Comparison of ENCODE assay signal across 12 mouse cellular contexts in genomic region chr7:83746107-83746687, GRCm38 (mm10). TPM values are rescaled to one million over a fixed set of nuclear protein-coding genes. Genes with fewer than 3 reads are reported as not detected.
DNase-seq lines count a peak whose midpoint lies in the region; ATAC-seq and TF ChIP-seq lines count a peak whose summit lies in the region.
"Had no signal": no experiment of that assay in that cellular context is flagged by ENCODE, and none has a peak within 500 bp of the region (broad histone marks: within the 10 kb centered on the region; RNA-seq: fewer than 3 reads in every experiment).

No protein-coding gene starts in this region.

- TF ChIP-seq CTCF in kidney, postnatal 0 days (IDR thresholded peaks at IDR 0.05; ENCODE audit: low read depth), result no peak
- no peak for TF ChIP-seq CTCF in heart, postnatal 0 days (IDR thresholded peaks at IDR 0.05; ENCODE audit: low read depth)

- TF ChIP-seq EP300 in heart, postnatal 0 days (IDR thresholded peaks at IDR 0.05; ENCODE audit: low read depth), result no peak

- peak; percentile 9 for DNase-seq in cerebellum, adult 11-12 months
- no peak for DNase-seq in cerebellum, adult 8-10 months
- no peak for DNase-seq in kidney, postnatal 0 days (ENCODE audit: low spot score)
- DNase-seq in heart, postnatal 0 days (ENCODE audit: low spot score), result no peak
- DNase-seq in thymus, adult 18-20 months, result no peak
- no peak for DNase-seq in ovary, postnatal 14 days (ENCODE audit: low spot score)
- DNase-seq: gastrocnemius, postnatal 10 days; kidney, postnatal 36 days; liver, embryonic 13.5 days had no signal

- no peak overlapping the region for H3K27ac ChIP-seq in kidney, postnatal 0 days
- no peak overlapping the region for H3K27ac ChIP-seq in kidney, embryonic 14.5 days (ENCODE audit: low read depth, low read length)
- peak overlapping the region; percentile 50 for H3K27ac ChIP-seq in heart, postnatal 0 days (ENCODE audit: low read depth)
- no peak overlapping the region for H3K27ac ChIP-seq in midbrain, embryonic 16.5 days (ENCODE audit: low read length)
- H3K27ac ChIP-seq: liver, embryonic 13.5 days had no signal

- no peak overlapping the region for H3K4me3 ChIP-seq in kidney, postnatal 0 days (replicated peaks; ENCODE audit: low read depth, low read length)
- H3K4me3 ChIP-seq in kidney, embryonic 14.5 days (ENCODE audit: low read length), result no peak overlapping the region
- H3K4me3 ChIP-seq in heart, postnatal 0 days (ENCODE audit: low read depth, low read length), result peak overlapping the region; percentile 26; the same call in 1 of the 2 replicates
- no peak overlapping the region for H3K4me3 ChIP-seq in midbrain, embryonic 16.5 days (ENCODE audit: low read depth, low read length)
- H3K4me3 ChIP-seq: liver, embryonic 13.5 days had no signal

- no peaks in the 10 kb centered on the region for H3K4me1 ChIP-seq in kidney, postnatal 0 days (replicated peaks; ENCODE audit: insufficient read depth, low read length)
- no peaks in the 10 kb centered on the region for H3K4me1 ChIP-seq in kidney, embryonic 14.5 days (ENCODE audit: control insufficient read depth, insufficient read depth, low read length)
- H3K4me1 ChIP-seq in heart, postnatal 0 days (ENCODE audit: control insufficient read depth, insufficient read depth), result peaks cover 4% of the 10 kb centered on the region; the same call in 1 of the 2 replicates
- peaks cover 6% of the 10 kb centered on the region; the same call in 1 of the 2 replicates for H3K4me1 ChIP-seq in midbrain, embryonic 16.5 days (ENCODE audit: control insufficient read depth, insufficient read depth, low read length)
- H3K4me1 ChIP-seq: liver, embryonic 13.5 days had no signal

- no peaks in the 10 kb centered on the region for H3K27me3 ChIP-seq in kidney, postnatal 0 days (ENCODE audit: insufficient read depth, low read length)
- H3K27me3 ChIP-seq in kidney, embryonic 14.5 days (ENCODE audit: control insufficient read depth, insufficient read depth, low read length), result no peaks in the 10 kb centered on the region
- 0 out of 2 replicates have a peak, but pooled peaks cover 4% of the 10 kb centered on the region for H3K27me3 ChIP-seq in heart, postnatal 0 days (ENCODE audit: control insufficient read depth, insufficient read depth, low read length)
- no peaks in the 10 kb centered on the region for H3K27me3 ChIP-seq in midbrain, embryonic 16.5 days (ENCODE audit: control insufficient read depth, insufficient read depth, low read depth, low read length)
- H3K27me3 ChIP-seq: liver, embryonic 13.5 days had no signal

- H3K4me2 ChIP-seq in kidney, postnatal 0 days (ENCODE audit: low read length), result peak overlapping the region; percentile 21; the same call in 1 of the 2 replicates
- H3K4me2 ChIP-seq in kidney, embryonic 14.5 days (replicated peaks; ENCODE audit: low read depth, low read length), result no peak overlapping the region
- peak overlapping the region; percentile 47 for H3K4me2 ChIP-seq in heart, postnatal 0 days (ENCODE audit: low read depth, low read length)
- H3K4me2 ChIP-seq in midbrain, embryonic 16.5 days (ENCODE audit: low read length), result peak overlapping the region; percentile 6; the same call in 1 of the 2 replicates
- H3K4me2 ChIP-seq: liver, embryonic 13.5 days had no signal

- no peaks in the 10 kb centered on the region for H3K9me3 ChIP-seq in kidney, postnatal 0 days (replicated peaks; ENCODE audit: low read length)
- no peaks in the 10 kb centered on the region for H3K9me3 ChIP-seq in kidney, embryonic 14.5 days (ENCODE audit: control insufficient read depth, low read length)
- H3K9me3 ChIP-seq in heart, postnatal 0 days (replicated peaks; ENCODE audit: control insufficient read depth, low read length), result no peaks in the 10 kb centered on the region
- no peaks in the 10 kb centered on the region for H3K9me3 ChIP-seq in midbrain, embryonic 16.5 days (replicated peaks; ENCODE audit: control insufficient read depth, low read length, poor library complexity, severe bottlenecking)
- H3K9me3 ChIP-seq: liver, embryonic 13.5 days had no signal

- no peak for ATAC-seq in kidney, postnatal 0 days (replicated peaks; ENCODE audit: low FRiP score, low read depth)
- ATAC-seq in kidney, embryonic 14.5 days (ENCODE audit: low FRiP score, low TSS enrichment), result no peak
- ATAC-seq in heart, postnatal 0 days (ENCODE audit: insufficient read depth, low read depth), result no peak
- ATAC-seq in midbrain, embryonic 16.5 days, result no peak

- no peaks in the 10 kb centered on the region for H3K36me3 ChIP-seq in kidney, postnatal 0 days (ENCODE audit: insufficient read depth, low read length)
- no peaks in the 10 kb centered on the region for H3K36me3 ChIP-seq in kidney, embryonic 14.5 days (ENCODE audit: control insufficient read depth, insufficient read depth, low read length)
- H3K36me3 ChIP-seq in heart, postnatal 0 days (replicated peaks; ENCODE audit: control insufficient read depth, insufficient read depth, low read length), result no peaks in the 10 kb centered on the region
- no peaks in the 10 kb centered on the region for H3K36me3 ChIP-seq in midbrain, embryonic 16.5 days (ENCODE audit: control insufficient read depth, insufficient read depth, low read length)
- H3K36me3 ChIP-seq: liver, embryonic 13.5 days had no signal

- 58% methylated on average over 8 of the region's 8 CpGs for WGBS in kidney, postnatal 0 days
- 60% methylated on average over 8 of the region's 8 CpGs for WGBS in kidney, embryonic 14.5 days
- WGBS in heart, postnatal 0 days, result 54% methylated on average over 8 of the region's 8 CpGs
- 59% methylated on average over 8 of the region's 8 CpGs for WGBS in midbrain, embryonic 16.5 days

- no peak overlapping the region for H3K9ac ChIP-seq in kidney, postnatal 0 days (ENCODE audit: low read depth, low read length)
- no peak overlapping the region for H3K9ac ChIP-seq in kidney, embryonic 14.5 days (ENCODE audit: low read depth, low read length)
- no peak overlapping the region for H3K9ac ChIP-seq in heart, postnatal 0 days (replicated peaks; ENCODE audit: low read depth, low read length)
- H3K9ac ChIP-seq in midbrain, embryonic 16.5 days (ENCODE audit: low read depth, low read length), result no peak overlapping the region
- H3K9ac ChIP-seq: liver, embryonic 13.5 days had no signal

RNA-seq across cellular contexts. Expression of gene Il16, which starts 0.7 kb away (rescaled TPM):
- 3.1 and 3.6 TPM in 2 replicates for polyA plus RNA-seq in kidney, postnatal 0 days (2015; fragmentation: Nextera tagmentation; extraction: Ambion mirVana)
- 1.6 and 2.5 TPM in 2 replicates for polyA plus RNA-seq in kidney, embryonic 14.5 days (2014; fragmentation: Nextera tagmentation; extraction: Ambion mirVana)
- 4.3 and 4.6 TPM in 2 replicates for total RNA-seq in heart, postnatal 0 days (2014; rRNA removed; ENCODE audit: low replicate concordance)
- polyA plus RNA-seq in heart, postnatal 0 days (2015; fragmentation: Nextera tagmentation; extraction: Ambion mirVana), result 3.2 and 3.3 TPM in 2 replicates
- polyA plus RNA-seq in midbrain, embryonic 16.5 days (2015; fragmentation: Nextera tagmentation; extraction: Ambion mirVana), result 0.84 and 0.96 TPM in 2 replicates

RNA-seq across cellular contexts. Expression of gene Cfap161, which starts 48.5 kb away (rescaled TPM):
- 0.27 and 0.34 TPM in 2 replicates for polyA plus RNA-seq in kidney, postnatal 0 days (2015; fragmentation: Nextera tagmentation; extraction: Ambion mirVana)
- not detected in 2 replicates for polyA plus RNA-seq in kidney, embryonic 14.5 days (2014; fragmentation: Nextera tagmentation; extraction: Ambion mirVana)
- total RNA-seq in heart, postnatal 0 days (2014; rRNA removed; ENCODE audit: low replicate concordance), result 0.50 TPM in 1 of 2 replicates, not detected in the other
- polyA plus RNA-seq in heart, postnatal 0 days (2015; fragmentation: Nextera tagmentation; extraction: Ambion mirVana), result 0.78 and 0.90 TPM in 2 replicates
- polyA plus RNA-seq in midbrain, embryonic 16.5 days (2015; fragmentation: Nextera tagmentation; extraction: Ambion mirVana), result 1.8 and 2.3 TPM in 2 replicates
- total RNA-seq: gastrocnemius, postnatal 10 days had no signal
- polyA plus RNA-seq: liver, embryonic 13.5 days; spleen, adult 2 months had no signal
